Mouse (Mus musculus) A20 (cell line): ENCODE data around the gene Hoxb4.
A peak's percentile ranks its signal among the peaks of the same experiment; 100 is the strongest.

Experiments
- DNase-seq: peaks from one replicate; pipeline ENCODE4 v3.0.0-alpha.2; 2011; ENCODE audit warnings: low read depth, low spot score

Gene Hoxb4

DNA sequence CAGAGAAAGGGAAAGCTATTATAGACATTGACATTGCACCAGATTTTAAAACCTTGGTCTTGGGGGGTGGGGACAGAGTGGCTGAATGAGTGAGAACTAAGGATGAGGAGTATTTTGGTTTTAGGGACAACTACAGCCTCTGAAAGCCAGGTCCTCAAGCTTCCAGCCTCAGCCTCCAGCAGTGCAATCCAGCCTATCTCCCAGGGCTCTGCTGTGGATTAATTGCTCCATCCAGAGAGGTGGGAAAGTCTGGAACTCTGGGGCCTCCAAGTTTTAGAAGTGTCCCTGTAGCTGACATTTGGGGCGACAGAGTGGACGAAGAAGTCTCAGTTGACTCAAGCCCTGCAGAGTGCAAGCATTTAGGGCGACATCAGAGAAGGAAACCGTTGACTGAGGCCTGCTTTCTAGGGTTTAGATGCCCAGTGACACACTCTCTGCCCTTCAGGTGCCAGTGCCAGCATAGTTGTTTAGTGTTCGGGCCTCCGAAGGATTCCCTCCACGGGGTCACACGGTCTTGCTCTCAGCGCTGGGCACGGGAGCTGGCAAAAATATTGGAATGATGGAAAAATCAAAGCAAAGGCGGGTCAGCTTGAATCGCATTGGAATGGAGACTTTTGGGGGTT is 4.2 kb upstream of the Hoxb4 start:
- DNase-seq, result no peak

DNA sequence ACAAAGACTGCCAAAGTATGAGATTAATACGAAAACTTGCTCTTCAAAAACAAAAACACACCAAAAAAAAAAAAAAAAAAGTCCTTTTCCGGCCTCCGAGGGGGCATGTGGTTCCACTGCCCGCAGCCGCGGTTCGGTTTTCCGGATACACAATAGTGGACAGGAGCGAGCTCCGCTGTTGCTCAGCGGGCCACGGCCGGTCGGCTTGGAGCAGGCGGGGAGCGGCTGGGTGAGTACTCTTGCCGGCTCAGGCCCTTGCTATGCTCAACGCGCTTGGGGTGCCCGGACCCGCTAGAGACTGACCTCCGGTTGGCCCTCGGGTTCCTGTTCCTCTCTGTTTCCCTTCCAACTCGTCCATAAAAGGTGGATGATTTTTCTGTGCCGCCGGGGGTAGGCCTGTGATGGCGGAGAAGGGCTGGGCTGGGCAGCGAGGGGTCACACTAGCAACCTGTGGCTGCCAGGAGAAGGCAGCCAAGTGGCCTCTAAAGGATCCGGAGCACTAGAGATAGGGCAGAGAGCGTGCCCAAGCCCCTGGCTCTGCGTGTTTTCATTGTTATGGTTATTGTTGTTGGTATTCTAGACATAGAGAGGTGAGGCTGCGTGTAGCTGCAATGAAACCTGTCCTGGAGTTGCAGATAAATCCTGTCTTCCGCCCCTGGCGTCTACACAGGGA is 3.3 kb upstream of the Hoxb4 start:
- no peak for DNase-seq

DNA sequence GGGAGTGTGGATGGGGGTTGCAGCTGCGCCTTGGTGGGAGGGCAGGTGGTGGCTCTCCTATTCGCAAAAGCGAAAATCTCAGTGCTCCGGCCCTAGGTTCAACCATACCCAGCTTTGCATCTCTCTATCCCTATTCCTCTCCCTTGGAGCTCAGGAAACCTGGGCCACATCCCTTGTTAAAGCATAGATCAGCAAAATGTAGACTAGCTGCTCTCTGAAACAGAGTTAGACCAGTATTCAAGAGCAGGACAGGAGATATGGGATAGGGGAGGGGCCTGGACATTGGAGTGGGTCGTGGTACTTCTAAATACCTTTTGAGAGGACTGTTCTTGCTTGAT is 2.8 kb upstream of the Hoxb4 start:
- DNase-seq, result no peak

DNA sequence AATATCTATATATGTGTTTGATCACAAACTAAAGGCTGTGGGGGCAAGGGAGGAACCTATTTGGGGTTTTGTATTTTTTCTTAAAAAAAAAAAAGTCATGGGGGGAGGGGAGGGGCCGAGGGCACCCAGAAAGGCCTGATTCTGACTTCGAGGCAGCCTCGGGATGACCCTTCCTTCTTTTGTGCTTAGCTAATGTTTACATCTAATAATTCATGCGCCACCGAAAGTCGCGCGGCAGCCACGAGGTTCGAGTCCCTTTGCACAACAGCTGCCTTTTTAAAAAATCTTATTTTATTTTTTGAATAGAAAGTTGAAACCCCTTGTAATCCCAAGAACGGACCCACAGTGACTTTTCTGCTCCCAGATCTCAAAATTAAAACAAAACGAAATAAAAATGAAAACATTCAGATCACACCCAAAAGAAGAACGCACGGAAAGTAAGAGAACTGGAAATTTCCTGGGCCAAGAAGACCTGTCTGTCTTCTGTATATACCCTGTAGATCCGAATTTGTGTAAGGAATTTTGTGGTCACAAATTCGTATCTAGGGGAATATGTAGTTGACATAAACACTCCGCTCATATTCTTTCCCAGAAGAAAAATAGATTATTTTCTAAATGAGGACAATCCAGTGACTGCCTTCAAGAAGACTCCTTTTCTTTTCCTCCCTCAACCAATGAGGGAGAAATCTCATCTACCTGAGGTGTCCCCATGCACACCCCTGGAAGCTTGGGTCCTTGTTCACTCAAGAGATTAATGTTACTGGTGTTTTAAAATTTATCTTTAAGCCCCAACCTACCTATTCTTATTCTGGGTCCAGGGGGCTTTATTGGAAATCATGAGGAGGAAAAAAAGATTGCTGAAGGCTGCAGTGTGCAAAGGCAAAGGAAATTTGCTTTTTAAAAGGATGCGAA is 1.1 kb upstream of the Hoxb4 start:
- DNase-seq, result no peak

DNA sequence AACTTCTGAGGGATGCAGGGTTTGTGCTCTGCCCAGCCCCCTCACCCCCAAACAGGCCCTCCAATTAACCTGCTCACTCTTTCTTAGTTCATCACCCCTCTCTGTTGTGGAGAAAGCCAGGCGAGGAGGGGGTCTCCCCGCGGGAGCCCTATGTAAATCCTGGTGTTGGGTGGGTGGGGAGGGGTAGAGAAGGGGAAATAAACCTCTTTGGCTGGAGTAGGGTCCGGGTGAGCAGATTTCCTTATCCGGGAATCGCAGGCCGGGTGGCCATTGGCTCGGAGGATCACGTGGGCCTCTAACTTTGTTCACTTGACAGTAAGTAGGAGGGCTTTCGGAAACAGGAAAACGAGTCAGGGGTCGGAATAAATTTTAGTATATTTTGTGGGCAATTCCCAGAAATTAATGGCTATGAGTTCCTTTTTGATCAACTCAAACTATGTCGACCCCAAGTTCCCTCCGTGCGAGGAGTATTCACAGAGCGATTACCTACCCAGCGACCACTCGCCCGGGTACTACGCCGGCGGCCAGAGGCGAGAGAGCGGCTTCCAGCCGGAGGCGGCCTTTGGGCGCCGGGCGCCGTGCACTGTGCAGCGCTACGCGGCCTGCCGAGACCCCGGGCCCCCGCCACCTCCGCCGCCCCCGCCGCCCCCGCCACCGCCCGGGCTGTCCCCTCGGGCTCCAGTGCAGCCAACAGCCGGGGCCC is 452 bp downstream of the Hoxb4 start:
- peak; percentile 89 for DNase-seq

DNA sequence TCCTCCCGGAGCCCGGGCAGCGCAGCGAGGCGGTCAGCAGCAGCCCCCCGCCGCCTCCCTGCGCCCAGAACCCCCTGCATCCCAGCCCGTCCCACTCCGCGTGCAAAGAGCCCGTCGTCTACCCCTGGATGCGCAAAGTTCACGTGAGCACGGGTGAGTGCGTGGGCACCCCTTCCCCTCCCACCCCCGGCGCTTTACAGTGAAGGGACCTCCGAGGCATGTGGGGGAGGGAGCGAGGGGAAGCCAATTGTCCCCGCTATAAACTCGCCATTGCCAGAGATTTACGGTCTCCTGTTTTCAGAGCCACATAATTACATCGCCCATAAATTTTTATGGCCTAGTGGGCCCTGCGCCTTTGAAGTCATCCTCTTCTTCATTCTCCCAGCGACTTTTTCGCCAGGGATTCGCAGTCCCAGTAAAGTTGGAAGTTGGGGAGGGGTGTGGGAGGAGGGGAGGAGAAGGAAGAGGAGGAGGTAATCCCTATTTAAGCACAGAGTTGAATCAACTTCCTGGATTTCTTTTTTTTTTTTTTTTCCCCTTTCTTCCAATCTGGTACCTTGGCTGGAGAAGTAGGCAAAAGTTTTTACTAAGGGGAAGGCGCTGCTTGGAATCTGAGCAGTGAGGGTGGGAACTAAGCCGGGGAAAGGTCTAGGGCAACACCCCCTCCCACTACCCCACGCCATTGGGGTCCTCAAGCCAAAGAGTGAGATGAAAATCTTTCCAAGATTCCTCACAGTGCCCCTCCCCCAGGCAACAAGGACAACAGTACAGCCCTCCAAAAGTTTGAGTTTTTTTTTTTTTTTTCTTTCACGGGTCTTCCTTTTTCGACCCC is 1.2 kb downstream of the Hoxb4 start:
- peak; percentile 55 for DNase-seq

DNA sequence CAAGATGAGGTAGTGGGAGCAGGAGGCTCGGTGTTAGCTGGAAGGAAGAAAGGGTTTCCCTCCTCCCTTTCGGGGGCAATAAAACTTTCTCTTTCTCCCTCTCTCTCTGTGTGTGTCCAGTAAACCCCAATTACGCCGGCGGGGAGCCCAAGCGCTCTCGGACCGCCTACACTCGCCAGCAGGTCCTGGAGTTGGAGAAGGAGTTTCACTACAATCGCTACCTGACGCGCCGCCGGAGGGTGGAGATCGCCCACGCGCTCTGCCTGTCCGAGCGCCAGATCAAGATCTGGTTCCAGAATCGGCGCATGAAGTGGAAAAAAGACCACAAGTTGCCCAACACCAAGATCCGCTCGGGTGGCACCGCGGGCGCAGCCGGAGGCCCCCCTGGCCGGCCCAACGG is 1.8 kb downstream of the Hoxb4 start:
- no peak for DNase-seq

DNA sequence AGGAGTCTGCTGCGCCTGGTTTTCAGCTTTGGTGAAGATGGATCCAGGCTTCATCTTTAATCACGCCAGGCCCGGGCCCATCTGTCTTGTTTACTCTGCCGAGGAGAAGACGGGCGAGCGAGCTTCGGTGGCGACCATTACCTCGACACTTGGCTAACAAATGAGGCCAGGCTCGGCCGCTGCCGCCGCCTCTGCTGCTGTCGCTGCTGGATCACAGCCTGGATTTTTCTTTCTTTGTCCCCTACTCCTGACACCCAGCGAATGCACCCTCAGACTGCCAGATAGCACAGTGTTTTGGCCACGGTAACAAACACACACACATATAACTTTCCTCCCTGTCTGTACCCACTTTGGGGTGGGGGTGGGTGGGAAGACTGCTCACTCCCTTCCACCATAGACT is 2.6 kb downstream of the Hoxb4 start:
- DNase-seq, result no peak

DNA sequence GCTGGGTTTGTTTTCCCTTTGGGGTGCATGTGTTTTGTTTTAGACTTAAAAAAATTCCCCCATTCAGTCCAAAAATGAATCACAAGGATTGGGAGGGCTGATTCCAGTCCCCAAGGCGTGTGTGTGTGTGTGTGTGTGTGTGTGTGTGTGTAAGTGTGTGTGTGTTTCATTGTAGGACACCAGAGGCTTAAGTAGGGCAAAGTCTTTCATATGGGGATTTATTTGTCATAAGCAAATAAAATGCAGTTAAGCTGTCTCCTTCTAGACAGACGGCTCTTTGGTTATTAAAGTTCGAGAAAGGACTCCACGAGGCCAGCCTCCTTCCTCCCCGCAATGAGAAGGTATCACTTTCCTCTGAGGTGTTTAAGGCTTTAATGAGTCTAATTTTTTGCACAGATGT is 3.8 kb downstream of the Hoxb4 start:
- no peak for DNase-seq

DNA sequence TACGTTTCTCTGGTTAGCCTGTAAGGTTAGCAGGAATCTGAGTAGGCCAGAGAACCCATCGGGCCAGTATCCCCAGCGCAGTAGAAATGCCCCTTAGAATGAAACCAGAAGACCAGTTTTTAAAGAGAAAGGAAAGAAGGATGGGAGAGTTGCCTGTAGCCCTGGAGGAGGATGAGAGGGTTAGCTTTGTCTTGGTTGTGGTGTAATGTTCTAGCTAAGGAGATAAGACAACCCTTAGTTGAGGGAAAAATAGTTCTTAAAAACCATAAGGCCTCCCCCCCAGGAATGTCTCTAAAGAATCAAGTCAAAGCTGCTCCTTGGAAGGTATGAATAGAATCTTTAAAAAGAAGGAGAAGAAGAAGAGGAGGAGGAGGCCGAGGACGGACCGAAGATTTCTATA is 4.7 kb downstream of the Hoxb4 start:
- no peak for DNase-seq

DNA sequence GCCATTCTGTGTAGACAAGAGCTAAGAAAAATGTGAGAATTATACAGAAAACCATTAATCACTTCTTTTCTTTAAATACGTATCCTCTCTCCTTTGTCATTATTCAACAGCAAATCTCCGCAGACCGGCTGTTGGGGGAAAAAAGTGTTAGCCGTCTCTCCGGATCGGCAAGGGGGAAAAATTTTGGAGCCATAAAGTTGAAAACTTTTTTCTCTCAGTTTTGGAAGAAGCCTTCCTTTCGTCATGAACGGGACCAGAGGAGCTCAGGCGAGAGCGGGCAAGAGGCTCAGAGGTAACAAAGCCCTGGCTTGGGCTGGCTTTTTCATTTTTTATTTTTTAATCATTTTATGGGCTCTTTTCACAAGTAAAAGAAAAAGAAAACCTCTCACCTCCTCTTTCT is 5.1 kb downstream of the Hoxb4 start, which contains the start of gene Hoxb3:
Gene Hoxb3, plus strand, starts transcription at position 173 of the 400 bp plus-strand sequence.
- DNase-seq, result no peak

DNA sequence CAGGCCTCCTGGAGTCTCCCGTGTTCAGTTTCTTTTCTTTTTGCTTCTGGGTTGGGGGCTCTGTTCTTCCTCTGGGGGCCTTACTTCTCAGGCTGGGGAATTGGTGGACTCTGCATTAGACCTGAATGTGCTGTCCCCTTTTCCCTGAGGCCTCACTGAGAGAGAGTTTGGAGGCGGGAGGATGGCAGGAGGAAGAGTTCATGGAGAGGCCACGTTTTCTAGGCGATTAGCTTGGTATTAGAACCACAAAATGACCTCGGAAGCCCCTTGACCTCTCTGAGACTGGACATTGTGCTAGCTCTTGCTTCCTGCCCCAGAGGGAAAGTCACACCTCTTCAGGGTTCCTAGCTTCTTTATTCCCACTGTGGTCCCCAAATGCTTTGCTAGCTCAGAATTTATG is 6.1 kb downstream of the Hoxb4 start:
- DNase-seq, result no peak

DNA sequence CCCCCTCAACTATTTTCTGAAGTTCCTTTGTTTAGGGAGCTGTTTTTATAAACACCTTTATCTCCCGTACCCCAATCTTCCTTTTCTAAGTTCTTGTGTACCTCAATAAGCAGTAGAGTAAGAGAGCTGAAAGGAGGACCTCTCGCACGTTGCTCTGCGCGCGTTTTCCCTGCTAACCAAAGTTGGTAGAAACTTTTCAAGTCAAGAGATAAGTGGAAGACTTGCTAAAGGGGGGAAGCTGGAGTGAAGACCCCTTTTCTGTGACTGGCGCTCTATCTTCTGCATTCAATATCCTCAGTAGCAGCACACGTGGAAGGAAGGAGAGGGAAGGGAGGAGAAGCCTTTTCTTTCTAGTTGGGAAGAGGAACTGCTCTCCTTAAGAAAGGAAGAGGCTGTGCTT is 6.9 kb downstream of the Hoxb4 start:
- DNase-seq, result no peak

DNA sequence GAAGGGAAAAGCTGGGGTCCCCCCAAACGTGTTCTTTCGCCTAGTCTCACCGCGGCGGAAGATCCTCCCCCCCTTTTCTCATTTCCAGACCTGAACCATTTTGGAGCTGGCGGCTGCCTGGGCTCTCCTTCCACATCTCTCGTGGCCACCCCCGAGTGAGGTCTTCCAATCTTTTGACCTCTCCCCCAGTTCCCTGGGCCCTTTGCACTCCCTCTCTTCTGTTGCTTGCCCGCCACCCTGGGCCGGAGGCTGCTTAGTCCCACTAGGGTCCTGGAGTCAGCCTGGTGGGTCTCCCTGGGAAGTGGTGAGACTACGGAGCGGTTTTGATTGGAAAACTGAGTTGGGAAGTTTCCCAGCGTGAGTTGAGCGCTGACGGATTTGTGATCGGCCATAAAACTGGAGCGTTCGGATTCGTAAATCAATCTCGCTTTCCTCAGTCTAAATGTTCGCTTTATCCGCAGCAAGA is 7.7 kb downstream of the Hoxb4 start:
- no peak for DNase-seq

DNA sequence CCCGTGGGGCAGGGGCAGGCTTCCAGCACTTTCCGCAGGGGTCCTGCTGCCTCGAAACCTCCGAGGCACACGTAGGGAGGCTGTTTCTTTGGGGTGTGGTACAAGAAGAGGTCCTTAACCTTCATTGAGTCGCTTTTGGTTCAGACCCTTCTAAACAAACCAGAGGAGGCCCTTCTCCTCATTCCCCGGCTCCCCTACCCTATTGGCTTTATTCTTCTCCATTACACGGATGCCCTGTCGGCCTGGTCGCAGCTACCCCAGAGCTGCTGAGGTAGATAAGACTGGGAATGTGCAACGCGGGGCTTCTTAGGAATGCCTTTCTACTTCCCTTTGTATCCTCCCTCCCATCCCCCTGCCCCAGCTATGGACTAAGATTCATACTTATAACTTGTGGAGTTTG is 8.6 kb downstream of the Hoxb4 start:
- DNase-seq, result no peak

DNA sequence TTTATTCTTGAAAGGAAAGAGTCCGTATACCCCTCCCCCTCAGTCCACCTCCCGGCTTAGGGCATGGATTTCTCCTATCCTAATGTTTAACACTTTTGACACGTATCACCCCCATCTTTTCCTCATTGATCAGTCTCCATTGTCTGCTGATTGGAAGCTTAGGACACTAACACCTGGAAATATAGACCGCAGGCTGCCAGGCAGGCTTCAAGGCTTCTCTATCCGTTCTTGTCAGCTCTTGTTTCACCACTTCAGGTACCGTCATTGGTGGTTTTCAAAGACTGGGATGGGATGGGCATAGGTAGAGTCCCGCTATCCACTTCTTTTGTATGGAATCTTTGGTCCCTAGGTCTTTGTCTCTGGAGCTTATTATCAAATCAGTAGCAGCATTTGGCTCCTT is 9.1 kb downstream of the Hoxb4 start:
- DNase-seq, result no peak

DNA sequence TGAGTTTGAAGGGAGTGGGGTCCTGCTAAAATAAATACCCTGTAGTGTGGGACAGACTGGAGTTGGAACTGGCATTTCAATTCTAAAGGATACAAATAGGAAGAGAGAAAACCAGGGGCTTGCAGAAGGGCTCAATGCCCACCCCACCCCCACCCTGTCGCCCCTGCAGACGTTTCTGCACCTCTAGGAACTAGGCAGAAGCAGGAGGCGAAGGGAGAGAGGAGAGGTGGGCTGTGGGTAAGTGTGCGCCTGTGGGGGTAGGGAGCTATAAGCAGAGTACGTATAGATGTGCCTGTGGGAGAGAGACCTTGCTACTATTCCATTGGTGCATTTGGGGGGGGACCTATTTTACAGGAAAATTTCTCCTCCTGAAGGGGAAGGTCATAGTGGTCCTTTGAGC is 9.7 kb downstream of the Hoxb4 start:
- DNase-seq, result no peak

DNA sequence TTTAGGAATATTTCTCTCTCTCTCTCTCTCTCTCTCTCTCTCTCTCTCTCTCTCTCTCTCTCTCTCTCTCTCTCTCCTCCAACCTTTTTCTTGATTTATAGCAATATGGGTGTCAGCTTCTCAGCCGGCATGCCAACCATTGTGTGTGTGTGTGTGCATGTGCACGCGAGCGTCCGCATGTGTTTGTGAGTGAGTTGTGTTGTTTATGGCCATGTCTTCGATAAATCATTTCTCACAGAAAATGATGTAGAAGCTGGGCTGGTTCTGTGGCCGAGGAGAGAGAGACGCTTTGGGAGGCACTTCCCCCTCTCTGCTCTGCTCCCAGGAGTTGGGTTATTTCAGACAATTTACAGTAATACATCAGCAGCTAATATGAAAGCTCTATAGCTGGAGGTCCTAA is 10.5 kb downstream of the Hoxb4 start:
- DNase-seq, result no peak

DNA sequence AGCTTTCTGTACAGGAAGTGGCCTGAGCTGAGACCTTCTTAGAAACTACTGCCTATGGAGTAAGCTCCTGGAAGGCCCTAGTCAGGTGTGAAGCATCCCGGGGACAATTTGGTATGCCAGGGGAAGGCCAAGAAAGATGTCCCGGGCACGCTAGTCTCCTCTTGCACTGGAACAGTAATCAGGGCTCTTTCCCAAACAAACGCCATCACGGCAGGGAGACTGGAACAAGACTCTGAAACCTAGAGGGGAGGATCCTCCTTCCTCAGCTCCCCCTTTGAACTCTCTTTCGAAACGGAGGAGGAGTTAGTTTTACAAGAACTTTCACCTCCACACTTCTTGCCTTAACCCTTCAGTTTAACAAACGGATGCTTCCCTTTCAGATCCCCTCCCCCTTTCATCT is 14.0 kb downstream of the Hoxb4 start:
- no peak for DNase-seq

DNA sequence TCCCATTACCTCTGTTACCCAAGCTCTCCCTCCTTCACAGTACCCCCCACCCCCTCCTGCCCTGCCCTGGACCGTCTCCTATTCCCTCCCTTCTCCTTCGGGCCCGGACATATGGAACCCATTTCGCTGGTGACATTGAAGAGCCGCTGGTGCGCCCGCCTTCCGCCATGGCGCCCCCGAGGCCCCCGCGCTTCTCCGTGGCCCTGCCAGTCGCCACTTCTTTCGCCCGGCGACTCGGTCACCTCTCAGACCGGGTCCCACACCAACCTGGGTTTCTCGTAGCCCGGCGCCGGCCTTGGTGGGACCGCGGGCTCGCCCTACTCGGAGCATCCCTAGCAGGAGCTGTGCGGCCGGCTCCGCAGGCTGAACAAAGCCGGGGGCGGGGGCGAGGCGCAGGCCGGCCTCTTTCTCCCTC is 14.6 kb downstream of the Hoxb4 start:
- DNase-seq, result no peak
